Mouse (Mus musculus) CD8-positive naive resting alpha-beta T cell, adult 2 months (primary cell): ENCODE measurements around the gene Ociad1.
"Not testable (repeated sequence)": the region's sequence is repeated elsewhere in the genome, so short reads cannot be mapped to it uniquely, and the experiment has no call there.

ENCODE experiments used
- DNase-seq, 2 experiments: peaks; one replicate each; pipeline ENCODE4 v3.0.0; 2022; ENCODE audit warnings: low read depth in 2 of 2, low spot score in 2 of 2

The Ociad1 gene

GRCm38 (mm10) chr5:73284046-73284445 is 8.5 kb upstream of the Ociad1 start:
- DNase-seq: no peak

- DNase-seq: no peak
Observed at GRCm38 (mm10) chr5:73285470-73285978, 7.1 kb upstream of the Ociad1 start.

- no peak for DNase-seq
Observed at GRCm38 (mm10) chr5:73286603-73287002, 6.0 kb upstream of the Ociad1 start.

- DNase-seq: no peak
Observed at GRCm38 (mm10) chr5:73289900-73290299, 2.7 kb upstream of the Ociad1 start.

- no peak for DNase-seq
Observed at GRCm38 (mm10) chr5:73293458-73293827, 859 bp downstream of the Ociad1 start.

GRCm38 (mm10) chr5:73295016-73295415 is 2.4 kb downstream of the Ociad1 start:
- no peak for DNase-seq

GRCm38 (mm10) chr5:73295916-73296315 is 3.3 kb downstream of the Ociad1 start:
- DNase-seq: no peak

GRCm38 (mm10) chr5:73301601-73302307 is 9.2 kb downstream of the Ociad1 start:
- DNase-seq: no peak

GRCm38 (mm10) chr5:73304507-73304906 is 11.9 kb downstream of the Ociad1 start:
- no peak for DNase-seq

- no peak for DNase-seq
Observed at GRCm38 (mm10) chr5:73306486-73306885, 13.9 kb downstream of the Ociad1 start.

GRCm38 (mm10) chr5:73307297-73307696 is 14.7 kb downstream of the Ociad1 start:
- no peak for DNase-seq

GRCm38 (mm10) chr5:73309496-73309895 is 16.9 kb downstream of the Ociad1 start:
- no peak for DNase-seq

GRCm38 (mm10) chr5:73310401-73310800 is 17.8 kb downstream of the Ociad1 start:
- DNase-seq: no peak

- no peak for DNase-seq
Observed at GRCm38 (mm10) chr5:73311458-73311857, 18.9 kb downstream of the Ociad1 start.

- DNase-seq: no peak
Observed at GRCm38 (mm10) chr5:73313591-73313990, 21.0 kb downstream of the Ociad1 start.

- no peak for DNase-seq
Observed at GRCm38 (mm10) chr5:73314654-73315053, 22.1 kb downstream of the Ociad1 start.

GRCm38 (mm10) chr5:73319306-73319705 is 26.7 kb downstream of the Ociad1 start:
- DNase-seq: no peak

GRCm38 (mm10) chr5:73322684-73323083 is 30.1 kb downstream of the Ociad1 start:
- not testable (repeated sequence) for DNase-seq

GRCm38 (mm10) chr5:73323602-73324001 is 31.0 kb downstream of the Ociad1 start:
- no peak for DNase-seq

GRCm38 (mm10) chr5:73324526-73325170 is 32.1 kb downstream of the Ociad1 start:
- DNase-seq: no peak

- no peak for DNase-seq
Observed at GRCm38 (mm10) chr5:73331002-73331401, 38.4 kb downstream of the Ociad1 start.

- DNase-seq: no peak
Observed at GRCm38 (mm10) chr5:73336448-73336847, 43.9 kb downstream of the Ociad1 start.
